Mouse (Mus musculus): ENCODE measurements around the gene Hsd3b7. TPM values are rescaled to one million over a fixed set of nuclear protein-coding genes. Genes with fewer than 3 reads are reported as not detected.
"Not testable (repeated sequence)": the region's sequence is repeated elsewhere in the genome, so short reads cannot be mapped to it uniquely, and the experiment has no call there.

The Hsd3b7 gene
- polyA plus RNA-seq, 1 experiment from 2014 or later = 10.3 TPM

DNA sequence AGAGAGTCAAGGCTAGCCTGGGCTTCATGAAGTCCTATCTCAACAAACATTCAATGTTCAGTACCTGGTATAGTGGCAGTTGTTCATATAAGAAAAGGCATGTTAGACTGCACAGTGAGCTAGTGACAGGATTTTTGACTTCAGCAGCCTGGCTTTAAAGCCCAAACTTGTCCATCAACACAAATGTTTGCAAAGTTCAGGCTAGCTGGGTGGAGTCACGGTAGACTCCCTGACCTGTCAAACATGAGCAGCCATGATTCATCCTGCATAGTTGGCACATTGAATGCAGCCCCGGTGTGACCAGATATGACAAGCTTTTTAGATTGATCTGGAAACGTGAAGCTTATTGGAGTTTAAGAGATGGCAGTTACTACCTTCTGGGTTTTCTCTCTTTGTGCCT, 28.3 kb upstream of the Hsd3b7 start:
- ATAC-seq = no peak
- peaks cover 9% of the 10 kb centered on the region for H3K36me3 ChIP-seq (ENCODE audit: control insufficient read depth, insufficient read depth, low read length)
- 87% methylated on average over 3 of the region's 3 CpGs for WGBS
- H3K4me2 ChIP-seq (ENCODE audit: low read length) = no peak overlapping the region
- H3K4me3 ChIP-seq (ENCODE audit: low read depth, low read length) = no peak overlapping the region
- no peak overlapping the region for H3K9ac ChIP-seq (ENCODE audit: low read depth, low read length)
- H3K27me3 ChIP-seq (ENCODE audit: control insufficient read depth, insufficient read depth, low read depth, low read length) = no peaks in the 10 kb centered on the region
- H3K4me1 ChIP-seq (ENCODE audit: control insufficient read depth, insufficient read depth, low read length) = peaks cover 16% of the 10 kb centered on the region
- H3K9me3 ChIP-seq (replicated peaks; ENCODE audit: control insufficient read depth, low read length, poor library complexity, severe bottlenecking) = no peaks in the 10 kb centered on the region
- H3K27ac ChIP-seq (ENCODE audit: low read length) = no peak overlapping the region

DNA sequence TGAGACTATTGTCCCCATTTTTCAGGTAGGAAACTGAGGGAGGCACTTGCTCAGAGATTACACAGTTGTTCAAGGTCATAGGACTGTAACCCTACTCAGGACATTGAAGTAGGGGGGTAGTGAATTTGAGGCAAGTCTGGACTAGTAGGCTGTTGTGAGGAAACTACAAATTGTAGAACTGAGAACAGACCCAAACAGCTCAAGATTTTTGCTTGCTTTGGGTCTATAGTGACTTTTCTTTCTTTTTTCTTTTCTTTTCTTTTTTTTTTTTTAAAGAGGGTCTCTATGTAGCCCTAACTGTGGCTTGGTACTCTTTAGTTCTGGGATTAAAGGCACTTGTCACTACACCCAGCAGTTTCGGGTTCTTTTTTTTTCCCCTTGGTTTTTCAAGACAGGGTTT, 27.8 kb upstream of the Hsd3b7 start:
- Histone ChIP-seq H3K27ac (ENCODE audit: low read length) (no peak overlapping the region), H3K9ac (ENCODE audit: low read depth, low read length) (no peak overlapping the region), H3K4me3 (ENCODE audit: low read depth, low read length) (no peak overlapping the region), H3K9me3 (replicated peaks; ENCODE audit: control insufficient read depth, low read length, poor library complexity, severe bottlenecking) (no peaks in the 10 kb centered on the region), H3K36me3 (ENCODE audit: control insufficient read depth, insufficient read depth, low read length) (peaks cover 5% of the 10 kb centered on the region), H3K27me3 (ENCODE audit: control insufficient read depth, insufficient read depth, low read depth, low read length) (no peaks in the 10 kb centered on the region), H3K4me1 (ENCODE audit: control insufficient read depth, insufficient read depth, low read length) (peaks cover 16% of the 10 kb centered on the region), H3K4me2 (ENCODE audit: low read length) (no peak overlapping the region)
- ATAC-seq = no peak
- 86% methylated on average over 1 of the region's 1 CpGs for WGBS

DNA sequence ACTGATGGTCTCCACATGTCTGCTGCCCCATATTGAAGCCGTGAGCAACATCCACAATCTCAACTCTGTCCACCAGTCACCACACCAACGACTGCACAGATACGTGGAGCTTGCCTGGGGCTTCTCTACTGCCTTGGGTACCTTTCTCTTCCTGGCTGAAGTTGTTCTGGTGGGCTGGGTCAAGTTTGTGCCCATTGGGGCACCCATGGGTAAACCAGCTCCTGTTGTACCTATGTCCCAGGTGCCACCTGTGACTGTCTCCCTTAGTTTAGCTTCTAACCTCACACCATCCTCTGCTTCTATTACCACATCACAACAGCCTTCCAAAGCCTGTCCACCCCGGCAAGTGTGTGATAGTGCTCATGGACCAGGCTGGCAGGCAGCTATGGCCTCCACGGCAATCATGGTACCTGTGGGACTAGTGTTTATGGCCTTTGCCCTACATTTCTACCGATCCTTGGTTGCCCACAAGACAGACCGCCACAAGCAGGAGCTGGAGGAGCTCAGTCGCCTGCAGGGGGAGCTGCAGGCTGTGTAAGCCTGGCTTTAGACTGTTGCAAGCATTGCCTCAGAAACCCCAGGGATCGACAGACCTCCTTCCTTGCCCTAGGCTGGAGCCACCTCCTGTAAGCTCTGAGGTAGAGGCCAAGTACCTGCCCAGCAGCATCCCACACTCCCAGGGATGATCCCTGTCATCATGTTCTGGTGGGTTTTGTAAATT, 26.6 kb upstream of the Hsd3b7 start:
- WGBS = 41% methylated on average over 9 of the region's 9 CpGs
- H3K9ac ChIP-seq (ENCODE audit: low read depth, low read length) = no peak overlapping the region
- H3K4me1 ChIP-seq (ENCODE audit: control insufficient read depth, insufficient read depth, low read length) = peaks cover 21% of the 10 kb centered on the region
- no peak overlapping the region for H3K4me2 ChIP-seq (ENCODE audit: low read length)
- H3K27ac ChIP-seq (ENCODE audit: low read length) = no peak overlapping the region
- no peaks in the 10 kb centered on the region for H3K36me3 ChIP-seq (ENCODE audit: control insufficient read depth, insufficient read depth, low read length)
- H3K27me3 ChIP-seq (ENCODE audit: control insufficient read depth, insufficient read depth, low read depth, low read length) = no peaks in the 10 kb centered on the region
- ATAC-seq = no peak
- H3K4me3 ChIP-seq (ENCODE audit: low read depth, low read length) = no peak overlapping the region
- no peaks in the 10 kb centered on the region for H3K9me3 ChIP-seq (replicated peaks; ENCODE audit: control insufficient read depth, low read length, poor library complexity, severe bottlenecking)

DNA sequence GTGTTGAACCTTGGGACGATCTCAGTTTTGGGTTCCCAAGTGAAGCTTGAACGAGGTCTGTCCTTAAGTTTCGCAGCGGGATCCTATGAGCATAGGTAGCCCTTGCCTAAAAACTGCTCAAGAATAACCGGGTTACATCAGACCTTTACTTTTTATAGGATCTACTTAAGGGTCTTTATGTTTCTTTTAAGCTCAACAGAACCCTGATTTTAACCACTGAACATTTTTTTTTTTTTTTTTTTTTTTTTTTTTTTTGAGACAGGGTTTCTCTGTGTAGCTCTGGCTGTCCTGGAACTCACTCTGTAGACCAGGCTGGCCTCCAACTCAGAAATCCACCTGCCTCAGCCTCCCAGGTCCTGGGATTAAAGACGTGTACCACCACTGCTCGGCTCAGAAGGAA, 24.6 kb upstream of the Hsd3b7 start:
- WGBS = 73% methylated on average over 7 of the region's 7 CpGs
- ATAC-seq; H3K27me3 ChIP-seq (ENCODE audit: control insufficient read depth, insufficient read depth, low read depth, low read length); H3K36me3 ChIP-seq (ENCODE audit: control insufficient read depth, insufficient read depth, low read length); H3K9me3 ChIP-seq (replicated peaks; ENCODE audit: control insufficient read depth, low read length, poor library complexity, severe bottlenecking); H3K4me1 ChIP-seq (ENCODE audit: control insufficient read depth, insufficient read depth, low read length): not testable (repeated sequence)
- Histone ChIP-seq H3K9ac (ENCODE audit: low read depth, low read length) (peak overlapping the region; percentile 91), H3K4me3 (ENCODE audit: low read depth, low read length) (peak overlapping the region; percentile 86), H3K27ac (ENCODE audit: low read length) (peak overlapping the region; percentile 98), H3K4me2 (ENCODE audit: low read length) (peak overlapping the region; percentile 63)

DNA sequence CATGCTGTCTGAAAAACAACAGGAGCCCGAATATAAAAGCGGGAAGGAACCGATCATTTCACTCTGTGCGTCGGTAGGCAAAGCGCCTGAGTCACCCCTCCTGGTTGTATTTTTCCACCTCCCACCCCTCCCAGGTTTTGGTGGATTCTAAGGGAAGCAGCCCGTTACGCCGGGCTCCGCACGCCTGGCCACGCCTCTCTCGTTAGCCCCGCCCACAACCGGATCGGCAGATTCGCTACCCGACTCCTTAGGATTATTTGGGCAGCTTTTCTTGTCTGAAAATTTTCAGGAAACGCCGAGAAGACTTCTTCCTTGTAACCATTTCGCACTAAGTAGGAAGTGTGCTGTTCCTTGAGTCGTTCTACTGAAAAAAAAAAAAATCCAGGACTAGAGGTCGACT, 24.0 kb upstream of the Hsd3b7 start, which contains the start of gene Setd1a:
Gene Setd1a (plus strand): TSS at position 245 of the 400 bp plus-strand sequence.
- H3K36me3 ChIP-seq (ENCODE audit: control insufficient read depth, insufficient read depth, low read length) = peaks cover 8% of the 10 kb centered on the region
- WGBS = 0% methylated on average over 23 of the region's 23 CpGs
- H3K27ac ChIP-seq (ENCODE audit: low read length) = peak within 1 kb of the TSS; percentile 98
- peak; percentile 67 for ATAC-seq
- H3K9ac ChIP-seq (ENCODE audit: low read depth, low read length) = peak within 1 kb of the TSS; percentile 91
- H3K4me1 ChIP-seq (ENCODE audit: control insufficient read depth, insufficient read depth, low read length) = peaks cover 10% of the 10 kb centered on the region
- no peaks in the 10 kb centered on the region for H3K27me3 ChIP-seq (ENCODE audit: control insufficient read depth, insufficient read depth, low read depth, low read length)
- peak within 1 kb of the TSS; percentile 86 for H3K4me3 ChIP-seq (ENCODE audit: low read depth, low read length)
- H3K4me2 ChIP-seq (ENCODE audit: low read length) = peak within 1 kb of the TSS; percentile 92
- no peaks in the 10 kb centered on the region for H3K9me3 ChIP-seq (replicated peaks; ENCODE audit: control insufficient read depth, low read length, poor library complexity, severe bottlenecking)

DNA sequence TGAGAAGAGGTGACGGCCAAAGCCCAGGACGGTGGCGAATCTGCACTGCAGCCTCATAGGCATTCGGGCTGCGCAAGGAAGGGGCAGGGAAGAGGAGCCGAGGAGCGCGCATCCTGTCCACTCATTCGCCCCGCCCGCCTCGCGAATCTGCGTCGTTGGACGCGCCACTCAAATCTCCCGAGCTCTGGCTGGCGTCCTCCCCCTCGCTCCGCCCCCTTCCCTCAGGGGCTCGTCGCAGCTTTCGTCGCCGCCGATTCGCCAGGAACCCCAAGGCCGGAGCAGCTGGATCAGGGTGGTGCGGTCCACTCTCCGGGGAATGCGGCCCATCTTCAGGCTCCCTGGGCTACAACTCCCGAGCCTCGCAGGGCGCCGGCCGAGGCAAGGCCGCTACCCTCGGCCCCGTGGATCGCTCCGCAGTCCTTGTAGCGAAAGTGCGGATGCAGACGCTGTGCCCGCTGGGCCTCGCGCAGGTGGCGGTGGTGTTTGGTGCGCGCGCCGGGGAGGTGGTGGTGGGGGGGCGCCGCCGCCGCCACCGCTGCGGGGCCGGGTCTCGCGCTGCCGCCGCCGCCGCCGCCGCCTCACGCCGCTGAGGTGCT, 23.4 kb upstream of the Hsd3b7 start:
- Histone ChIP-seq H3K27ac (ENCODE audit: low read length) (peak overlapping the region; percentile 98), H3K9ac (ENCODE audit: low read depth, low read length) (peak overlapping the region; percentile 91), H3K27me3 (ENCODE audit: control insufficient read depth, insufficient read depth, low read depth, low read length) (no peaks in the 10 kb centered on the region), H3K4me2 (ENCODE audit: low read length) (peak overlapping the region; percentile 63), H3K4me3 (ENCODE audit: low read depth, low read length) (peak overlapping the region; percentile 86), H3K36me3 (ENCODE audit: control insufficient read depth, insufficient read depth, low read length) (peaks cover 12% of the 10 kb centered on the region), H3K9me3 (replicated peaks; ENCODE audit: control insufficient read depth, low read length, poor library complexity, severe bottlenecking) (no peaks in the 10 kb centered on the region), H3K4me1 (ENCODE audit: control insufficient read depth, insufficient read depth, low read length) (peaks cover 10% of the 10 kb centered on the region)
- under 1% methylated on average over 56 of the region's 70 CpGs for WGBS
- peak; percentile 93 for ATAC-seq

DNA sequence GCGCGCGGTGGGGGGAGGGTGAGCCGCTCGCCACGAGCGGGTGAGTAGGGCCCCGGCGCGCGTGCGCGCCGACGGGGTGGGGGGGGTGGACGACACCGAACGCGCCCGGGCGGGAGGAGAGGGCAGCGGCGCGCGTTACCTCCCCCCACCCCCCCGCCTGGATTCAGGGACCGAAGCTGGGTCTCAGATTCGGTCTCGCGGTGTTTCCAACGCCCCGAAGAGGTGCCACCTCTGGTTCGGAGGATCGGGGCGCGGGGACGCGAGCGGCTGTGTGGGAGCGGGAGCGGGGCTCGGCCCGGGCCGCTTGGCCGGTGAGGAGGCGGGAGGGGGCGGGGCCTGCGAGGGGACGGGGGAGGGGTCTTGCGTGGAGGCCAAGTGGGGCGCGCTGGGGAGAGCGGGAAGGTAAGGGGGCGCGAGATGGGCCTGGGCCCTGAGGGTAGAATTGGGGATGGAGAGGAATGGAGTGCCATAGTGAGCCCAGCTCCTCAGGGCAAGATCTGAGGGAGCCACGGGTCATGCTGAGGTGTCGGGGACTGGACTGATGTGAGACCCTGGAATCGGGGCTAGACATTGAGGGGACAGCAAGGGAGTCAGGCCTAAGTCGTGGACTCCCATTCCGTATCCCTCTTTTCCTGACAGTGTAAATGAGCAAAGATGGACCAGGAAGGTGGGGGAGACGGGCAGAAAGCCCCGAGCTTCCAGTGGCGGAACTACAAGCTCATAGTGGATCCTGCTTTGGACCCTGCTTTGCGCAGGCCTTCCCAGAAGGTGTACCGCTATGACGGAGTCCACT, 22.7 kb upstream of the Hsd3b7 start:
- WGBS = 4% methylated on average over 35 of the region's 66 CpGs
- Histone ChIP-seq H3K4me2 (ENCODE audit: low read length) (peak overlapping the region; percentile 92), H3K4me3 (ENCODE audit: low read depth, low read length) (peak overlapping the region; percentile 86), H3K9me3 (replicated peaks; ENCODE audit: control insufficient read depth, low read length, poor library complexity, severe bottlenecking) (no peaks in the 10 kb centered on the region), H3K4me1 (ENCODE audit: control insufficient read depth, insufficient read depth, low read length) (peaks cover 10% of the 10 kb centered on the region), H3K27me3 (ENCODE audit: control insufficient read depth, insufficient read depth, low read depth, low read length) (no peaks in the 10 kb centered on the region), H3K9ac (ENCODE audit: low read depth, low read length) (peak overlapping the region; percentile 91), H3K36me3 (ENCODE audit: control insufficient read depth, insufficient read depth, low read length) (peaks cover 18% of the 10 kb centered on the region), H3K27ac (ENCODE audit: low read length) (peak overlapping the region; percentile 98)
- ATAC-seq = peak; percentile 33; the same call in 1 of the 2 replicates

DNA sequence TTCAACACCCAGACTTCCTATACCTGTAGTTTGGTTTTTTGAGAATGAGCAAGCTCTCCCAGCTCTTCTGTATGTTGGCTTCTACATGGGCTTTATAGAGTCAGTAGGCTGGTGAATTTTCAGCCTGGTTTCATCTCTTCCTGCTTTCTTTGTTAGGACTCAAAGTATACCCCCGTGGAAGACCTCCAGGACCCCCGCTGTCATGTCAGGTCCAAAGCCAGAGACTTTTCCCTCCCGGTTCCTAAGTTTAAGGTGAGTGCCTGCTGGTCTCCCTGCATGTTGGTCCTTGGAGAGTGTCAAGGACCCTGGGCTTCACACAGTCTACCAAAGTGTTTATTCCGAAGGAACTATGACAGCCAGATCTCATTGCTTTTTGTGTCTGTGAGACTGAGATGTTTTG, 22.1 kb upstream of the Hsd3b7 start:
- peak overlapping the region; percentile 92 for H3K4me2 ChIP-seq (ENCODE audit: low read length)
- no peaks in the 10 kb centered on the region for H3K9me3 ChIP-seq (replicated peaks; ENCODE audit: control insufficient read depth, low read length, poor library complexity, severe bottlenecking)
- 83% methylated on average over 4 of the region's 4 CpGs for WGBS
- ATAC-seq = no peak
- peak overlapping the region; percentile 86 for H3K4me3 ChIP-seq (ENCODE audit: low read depth, low read length)
- peaks cover 20% of the 10 kb centered on the region for H3K36me3 ChIP-seq (ENCODE audit: control insufficient read depth, insufficient read depth, low read length)
- no peaks in the 10 kb centered on the region for H3K27me3 ChIP-seq (ENCODE audit: control insufficient read depth, insufficient read depth, low read depth, low read length)
- H3K9ac ChIP-seq (ENCODE audit: low read depth, low read length) = peak overlapping the region; percentile 91
- H3K27ac ChIP-seq (ENCODE audit: low read length) = no peak overlapping the region
- peaks cover 10% of the 10 kb centered on the region for H3K4me1 ChIP-seq (ENCODE audit: control insufficient read depth, insufficient read depth, low read length)

DNA sequence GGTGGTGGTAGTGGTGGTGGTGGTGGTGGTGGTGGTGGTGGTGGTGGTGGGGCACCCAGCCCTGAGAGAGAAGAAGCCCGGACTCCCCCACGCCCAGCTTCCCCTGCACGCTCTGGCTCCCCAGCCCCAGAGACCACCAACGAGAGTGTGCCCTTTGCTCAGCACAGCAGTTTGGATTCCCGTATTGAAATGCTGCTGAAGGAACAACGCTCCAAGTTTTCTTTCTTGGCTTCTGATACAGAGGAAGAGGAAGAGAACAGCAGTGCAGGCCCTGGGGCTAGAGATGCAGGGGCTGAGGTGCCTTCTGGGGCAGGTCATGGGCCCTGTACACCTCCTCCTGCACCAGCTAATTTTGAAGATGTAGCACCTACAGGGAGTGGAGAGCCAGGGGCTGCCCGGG, 15.1 kb upstream of the Hsd3b7 start, which contains the start of gene Gm49388:
Gene Gm49388 (plus strand): TSS at position 301 of the 400 bp plus-strand sequence.
- Histone ChIP-seq H3K27ac (ENCODE audit: low read length) (no peak within 1 kb of the TSS), H3K4me3 (ENCODE audit: low read depth, low read length) (no peak within 1 kb of the TSS), H3K4me1 (ENCODE audit: control insufficient read depth, insufficient read depth, low read length) (no peaks in the 10 kb centered on the region), H3K9me3 (replicated peaks; ENCODE audit: control insufficient read depth, low read length, poor library complexity, severe bottlenecking) (no peaks in the 10 kb centered on the region), H3K4me2 (ENCODE audit: low read length) (no peak within 1 kb of the TSS), H3K27me3 (ENCODE audit: control insufficient read depth, insufficient read depth, low read depth, low read length) (no peaks in the 10 kb centered on the region), H3K36me3 (ENCODE audit: control insufficient read depth, insufficient read depth, low read length) (peaks cover 67% of the 10 kb centered on the region), H3K9ac (ENCODE audit: low read depth, low read length) (no peak within 1 kb of the TSS)
- WGBS = 96% methylated on average over 7 of the region's 7 CpGs
- ATAC-seq = no peak

All from midbrain, embryonic 16.5 days (tissue).